Mouse (Mus musculus): ENCODE data around the gene Npas3.

The Npas3 gene

GRCm38 (mm10) chr12:53997141-53997540 is 748.7 kb downstream of the Npas3 start:
- no peak for DNase-seq (ENCODE audit: low spot score)

GRCm38 (mm10) chr12:53999647-54000637 is 751.5 kb downstream of the Npas3 start:
- DNase-seq (ENCODE audit: low spot score) = no peak

- no peak for DNase-seq (ENCODE audit: low spot score)
Observed at GRCm38 (mm10) chr12:54002496-54002895, 754.0 kb downstream of the Npas3 start.

- DNase-seq (ENCODE audit: low spot score) = no peak
Observed at GRCm38 (mm10) chr12:54004606-54005005, 756.1 kb downstream of the Npas3 start.

- no peak for DNase-seq (ENCODE audit: low spot score)
Observed at GRCm38 (mm10) chr12:54005546-54005945, 757.1 kb downstream of the Npas3 start.

GRCm38 (mm10) chr12:54015304-54015703 is 766.8 kb downstream of the Npas3 start:
- DNase-seq (ENCODE audit: low spot score) = no peak

- DNase-seq (ENCODE audit: low spot score) = no peak
Observed at GRCm38 (mm10) chr12:54017949-54018348, 769.5 kb downstream of the Npas3 start.

- no peak for DNase-seq (ENCODE audit: low spot score)
Observed at GRCm38 (mm10) chr12:54019979-54020378, 771.5 kb downstream of the Npas3 start.

GRCm38 (mm10) chr12:54034666-54035346 is 786.3 kb downstream of the Npas3 start:
- no peak for DNase-seq (ENCODE audit: low spot score)

- no peak for DNase-seq (ENCODE audit: low spot score)
Observed at GRCm38 (mm10) chr12:54037602-54038001, 789.1 kb downstream of the Npas3 start.

GRCm38 (mm10) chr12:54042996-54043544 is 794.6 kb downstream of the Npas3 start:
- no peak for DNase-seq (ENCODE audit: low spot score)

GRCm38 (mm10) chr12:54044606-54045334 is 796.3 kb downstream of the Npas3 start:
- no peak for DNase-seq (ENCODE audit: low spot score)

- no peak for DNase-seq (ENCODE audit: low spot score)
Observed at GRCm38 (mm10) chr12:54045360-54045759, 796.9 kb downstream of the Npas3 start.

GRCm38 (mm10) chr12:54046824-54047223 is 798.3 kb downstream of the Npas3 start:
- DNase-seq (ENCODE audit: low spot score) = no peak

GRCm38 (mm10) chr12:54048126-54048525 is 799.6 kb downstream of the Npas3 start:
- no peak for DNase-seq (ENCODE audit: low spot score)

GRCm38 (mm10) chr12:54049926-54050325 is 801.4 kb downstream of the Npas3 start:
- no peak for DNase-seq (ENCODE audit: low spot score)

GRCm38 (mm10) chr12:54052939-54053338 is 804.5 kb downstream of the Npas3 start:
- no peak for DNase-seq (ENCODE audit: low spot score)

- DNase-seq (ENCODE audit: low spot score) = no peak
Observed at GRCm38 (mm10) chr12:54053598-54053997, 805.1 kb downstream of the Npas3 start.

GRCm38 (mm10) chr12:54060732-54061131 is 812.3 kb downstream of the Npas3 start:
- peak; percentile 55 for DNase-seq (ENCODE audit: low spot score)

GRCm38 (mm10) chr12:54061168-54061567 is 812.7 kb downstream of the Npas3 start:
- no peak for DNase-seq (ENCODE audit: low spot score)

- DNase-seq (ENCODE audit: low spot score) = no peak
Observed at GRCm38 (mm10) chr12:54064986-54065385, 816.5 kb downstream of the Npas3 start.

- no peak for DNase-seq (ENCODE audit: low spot score)
Observed at GRCm38 (mm10) chr12:54065607-54066006, 817.1 kb downstream of the Npas3 start.
